24 mouse cellular contexts compared by ENCODE assay signal in the genomic region with DNA sequence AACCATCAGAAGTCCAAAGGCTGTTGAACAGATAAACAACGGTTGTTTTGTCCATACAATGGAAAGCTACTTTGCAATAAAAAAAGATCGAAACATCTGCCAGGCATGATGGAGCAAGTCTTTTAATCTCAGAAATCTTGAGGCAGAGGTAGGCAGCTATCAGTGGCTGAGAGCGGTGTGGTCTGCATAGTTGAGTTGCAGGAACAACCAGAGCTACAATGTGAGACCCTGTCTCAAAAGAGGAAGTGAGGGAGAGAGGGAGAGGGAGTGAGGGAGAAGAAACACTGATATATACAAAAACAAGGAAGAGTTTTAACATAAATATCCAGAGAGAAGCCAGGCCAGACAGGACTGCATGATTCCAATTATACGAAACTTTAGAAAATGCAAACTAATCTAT.
"Had no signal": no experiment of that assay in that cellular context is flagged by ENCODE, and none has a peak within 500 bp of the region (broad histone marks: within the 10 kb centered on the region; RNA-seq: fewer than 3 reads in every experiment).

No protein-coding gene starts in this region.

- H3K9me3 ChIP-seq: heart, embryonic 10.5 days; heart, embryonic 12.5 days; intestine, embryonic 15.5 days; limb, embryonic 10.5 days; limb, embryonic 12.5 days; liver, embryonic 13.5 days had no signal

- H3K36me3 ChIP-seq: heart, embryonic 10.5 days; heart, embryonic 12.5 days; intestine, embryonic 15.5 days; limb, embryonic 10.5 days; limb, embryonic 12.5 days; liver, embryonic 13.5 days had no signal

- H3K27me3 ChIP-seq: heart, embryonic 12.5 days; intestine, embryonic 15.5 days; limb, embryonic 12.5 days; liver, embryonic 13.5 days had no signal

- H3K9ac ChIP-seq: heart, embryonic 12.5 days; hindbrain, embryonic 14.5 days; intestine, embryonic 15.5 days; limb, embryonic 12.5 days; liver, embryonic 13.5 days had no signal

- H3K4me3 ChIP-seq: heart, embryonic 10.5 days; heart, embryonic 12.5 days; intestine, embryonic 15.5 days; layer of hippocampus, adult 2 months; left cerebral cortex, adult 2 months; limb, embryonic 10.5 days; limb, embryonic 12.5 days; liver, embryonic 13.5 days had no signal

- H3K4me2 ChIP-seq: heart, embryonic 12.5 days; hindbrain, embryonic 14.5 days; intestine, embryonic 15.5 days; limb, embryonic 12.5 days; liver, embryonic 11.5 days; liver, embryonic 13.5 days had no signal

- H3K27ac ChIP-seq: heart, embryonic 10.5 days; hindbrain, embryonic 14.5 days; intestine, embryonic 15.5 days; layer of hippocampus, adult 2 months; left cerebral cortex, adult 2 months; limb, embryonic 10.5 days; limb, embryonic 12.5 days; liver, embryonic 13.5 days had no signal

- ATAC-seq: hindbrain, embryonic 16.5 days; inflammation-experienced regulatory T-cells, adult 6 months; intestine, embryonic 15.5 days; intestine, postnatal 0 days had no signal

- DNase-seq: gastrocnemius, postnatal 14 days; gastrocnemius, postnatal 36 days; heart, adult 18-20 months; heart, postnatal 10 days; heart, postnatal 4 days; kidney, adult 18-20 months; kidney, adult 8-10 months; kidney, postnatal 10 days; kidney, postnatal 25 days; kidney, postnatal 4 days; liver; liver, embryonic 13.5 days had no signal

- H3K4me1 ChIP-seq: intestine, embryonic 15.5 days; limb, embryonic 12.5 days had no signal
